Mouse (Mus musculus): Measurements from ENCODE around the gene Gng11. TPM values are rescaled to one million over a fixed set of nuclear protein-coding genes. Genes with fewer than 3 reads are reported as not detected.

Gng11 gene
- polyA plus RNA-seq (2012; ENCODE audit: insufficient read depth, insufficient read length, missing spikeins) = 2.1 and 3.6 TPM in 2 replicates

DNA sequence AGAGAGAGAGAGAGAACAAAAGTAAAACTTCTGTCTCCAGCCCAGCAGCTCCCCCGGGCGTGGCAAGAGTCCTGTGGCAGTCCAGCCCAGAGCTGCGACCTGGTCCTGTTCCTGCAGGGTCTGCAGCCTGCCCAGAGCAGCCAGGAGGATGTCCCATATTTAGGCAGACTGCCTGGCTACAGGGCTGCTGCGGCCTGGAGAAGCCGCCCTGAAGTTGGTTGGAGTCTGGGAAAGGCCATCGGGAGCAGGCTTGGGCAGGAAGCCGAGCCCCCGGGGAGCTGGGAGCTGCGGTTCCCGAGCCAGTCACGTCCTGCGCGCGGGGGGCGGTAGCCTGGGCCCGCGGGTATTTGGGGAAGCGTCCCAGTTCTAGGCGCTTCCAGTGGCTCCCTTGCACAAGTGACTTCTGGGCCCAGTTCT is at the start of gene Gng11:
Gng11 (plus strand) TSS at position 15 of the 417 bp plus-strand sequence.
- Histone ChIP-seq H3K4me1 (ENCODE audit: control insufficient read depth, insufficient read depth, low read length) (peaks cover 10% of the 10 kb centered on the region), H3K4me3 (ENCODE audit: insufficient read depth, low read length) (peak within 1 kb of the TSS; percentile 56), H3K27ac (ENCODE audit: insufficient read depth, low read depth, low read length) (no peak within 1 kb of the TSS)
- TF ChIP-seq CTCF (IDR thresholded peaks at IDR 0.05; ENCODE audit: low read depth, low read length) (no peak), POLR2A (IDR thresholded peaks at IDR 0.05; ENCODE audit: borderline replicate concordance, low read depth, low read length) (no peak)

DNA sequence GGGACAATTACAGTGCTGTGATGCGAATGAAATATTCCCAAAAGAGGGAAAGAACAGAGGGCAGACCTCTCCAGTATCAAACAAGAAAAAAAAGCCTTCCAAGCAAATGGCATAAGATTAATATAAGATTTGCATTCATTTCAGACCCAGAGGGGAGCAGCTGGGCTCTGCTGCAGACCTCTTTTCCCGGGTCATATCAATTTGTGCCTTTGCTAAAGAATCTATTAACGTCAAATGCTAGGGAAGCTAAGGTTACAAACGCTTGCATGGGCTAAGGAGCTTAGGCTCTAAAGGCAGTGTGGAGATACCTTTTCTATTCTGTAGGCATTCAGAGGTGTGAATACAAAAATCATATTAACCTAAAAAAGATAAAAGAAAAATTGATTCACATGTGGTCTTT is 48.7 kb upstream of the Gng11 start:
- Histone ChIP-seq H3K4me1 (ENCODE audit: control insufficient read depth, insufficient read depth, low read length) (no peaks in the 10 kb centered on the region), H3K27ac (ENCODE audit: insufficient read depth, low read depth, low read length) (no peak overlapping the region), H3K4me3 (ENCODE audit: insufficient read depth, low read length) (no peak overlapping the region)
- TF ChIP-seq CTCF (IDR thresholded peaks at IDR 0.05; ENCODE audit: low read depth, low read length) (no peak), POLR2A (IDR thresholded peaks at IDR 0.05; ENCODE audit: borderline replicate concordance, low read depth, low read length) (no peak)

DNA sequence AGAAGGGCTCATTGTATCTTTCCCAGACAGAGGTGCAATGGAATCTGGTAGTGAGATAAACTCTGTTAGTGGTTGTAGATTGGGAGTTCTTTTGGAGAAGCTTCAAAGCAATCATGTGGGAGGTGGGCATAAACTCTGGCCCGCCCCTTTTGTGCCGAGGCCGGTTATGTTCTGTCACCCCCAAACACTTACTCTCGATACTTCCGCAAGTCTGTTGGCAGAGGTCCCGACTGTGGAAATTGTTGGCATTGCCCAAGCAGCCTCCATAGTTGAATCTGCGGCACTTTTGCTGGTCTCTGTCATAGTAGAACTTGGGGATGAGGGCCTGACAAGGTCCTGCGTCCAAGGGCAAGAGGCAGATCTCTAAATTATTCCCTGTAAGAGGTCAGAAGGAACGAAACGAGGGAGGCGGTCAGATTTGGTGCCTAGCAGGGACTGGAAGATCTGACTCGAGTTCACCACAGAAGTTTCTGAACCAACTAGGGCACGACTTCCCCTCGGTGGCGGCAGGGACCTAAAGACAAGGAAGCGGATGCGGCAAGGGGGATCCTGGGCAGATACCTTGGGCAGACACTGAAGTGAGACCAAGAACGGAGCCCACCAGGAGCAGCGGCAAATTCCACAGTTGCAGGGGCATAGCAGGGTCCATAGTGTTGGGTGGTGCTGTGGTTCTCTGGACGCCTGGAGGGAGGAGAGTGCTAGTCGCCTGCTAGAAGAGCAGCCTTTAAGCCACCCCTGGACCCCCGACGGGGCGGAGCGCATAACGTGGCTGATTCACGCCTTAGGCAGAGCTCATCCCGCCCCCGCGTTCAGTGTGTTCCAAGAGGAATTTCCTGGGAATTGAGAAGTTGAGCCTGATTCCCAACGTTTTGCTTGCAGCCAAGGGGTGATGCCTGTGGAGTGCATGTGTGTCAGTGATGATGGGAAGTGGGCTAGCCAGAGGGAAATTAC is 35.8 kb upstream of the Gng11 start:
- Histone ChIP-seq H3K4me1 (ENCODE audit: control insufficient read depth, insufficient read depth, low read length) (no peaks in the 10 kb centered on the region), H3K4me3 (ENCODE audit: insufficient read depth, low read length) (no peak overlapping the region), H3K27ac (ENCODE audit: insufficient read depth, low read depth, low read length) (no peak overlapping the region)

DNA sequence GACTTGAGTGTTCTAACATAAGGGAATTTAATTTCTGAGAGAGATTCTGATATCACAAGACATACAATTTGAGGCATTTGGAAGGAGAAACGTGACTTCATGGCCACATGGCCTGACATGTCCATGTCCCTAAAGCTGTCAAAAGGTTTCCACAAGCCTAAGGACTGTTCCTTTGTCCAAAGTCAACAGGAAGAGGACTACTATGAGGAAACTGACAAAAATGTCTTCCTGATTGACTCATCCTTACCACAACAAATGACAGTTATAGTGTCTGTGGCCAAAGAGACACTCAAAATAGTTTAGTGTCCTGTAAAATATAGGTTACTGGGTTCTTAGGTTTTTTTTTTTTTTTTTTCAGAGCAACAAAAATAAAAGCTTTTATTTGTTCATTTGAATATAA is 30.0 kb upstream of the Gng11 start:
- H3K4me3 ChIP-seq (ENCODE audit: insufficient read depth, low read length) = no peak overlapping the region
- no peak for TF ChIP-seq CTCF (IDR thresholded peaks at IDR 0.05; ENCODE audit: low read depth, low read length)
- TF ChIP-seq POLR2A (IDR thresholded peaks at IDR 0.05; ENCODE audit: borderline replicate concordance, low read depth, low read length) = no peak
- H3K4me1 ChIP-seq (ENCODE audit: control insufficient read depth, insufficient read depth, low read length) = peaks cover 9% of the 10 kb centered on the region
- H3K27ac ChIP-seq (ENCODE audit: insufficient read depth, low read depth, low read length) = no peak overlapping the region

More for the DNA sequence above, 35.8 kb upstream of the Gng11 start:
- TF ChIP-seq POLR2A (IDR thresholded peaks at IDR 0.05; ENCODE audit: borderline replicate concordance, low read depth, low read length) = no peak
- TF ChIP-seq CTCF (IDR thresholded peaks at IDR 0.05; ENCODE audit: low read depth, low read length) = no peak

DNA sequence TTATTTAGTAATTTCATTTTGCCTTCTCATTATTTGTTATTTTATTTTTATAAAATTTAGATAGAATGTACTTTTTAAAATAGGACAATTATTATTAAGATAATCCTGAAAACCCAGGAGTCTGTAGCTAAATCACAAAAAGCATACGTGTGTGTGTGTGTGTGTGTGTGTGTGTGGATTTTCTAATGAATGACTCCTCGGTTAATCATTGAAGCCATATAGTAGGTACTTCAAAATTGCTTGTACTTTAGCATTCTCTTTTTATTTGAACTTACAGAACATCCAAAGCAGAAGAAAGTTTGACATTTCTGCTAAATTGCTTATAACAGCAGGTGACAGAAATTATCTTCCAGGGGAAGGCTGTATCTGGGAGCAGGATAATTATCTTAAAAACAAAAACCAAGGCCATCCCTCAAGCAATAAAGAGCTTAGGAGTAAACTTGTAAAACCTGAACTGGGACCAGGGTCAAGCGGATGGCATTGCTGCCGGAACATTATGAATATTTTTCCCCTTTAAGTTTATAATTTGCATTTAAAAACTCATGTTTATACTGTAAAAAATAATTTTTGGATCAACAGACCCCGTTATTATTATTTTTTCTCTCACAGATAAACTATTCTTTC is 20.9 kb upstream of the Gng11 start:
- Histone ChIP-seq H3K4me1 (ENCODE audit: control insufficient read depth, insufficient read depth, low read length) (no peaks in the 10 kb centered on the region), H3K4me3 (ENCODE audit: insufficient read depth, low read length) (no peak overlapping the region), H3K27ac (ENCODE audit: insufficient read depth, low read depth, low read length) (no peak overlapping the region)
- TF ChIP-seq POLR2A (IDR thresholded peaks at IDR 0.05; ENCODE audit: borderline replicate concordance, low read depth, low read length) = no peak
- TF ChIP-seq CTCF (IDR thresholded peaks at IDR 0.05; ENCODE audit: low read depth, low read length) = no peak

DNA sequence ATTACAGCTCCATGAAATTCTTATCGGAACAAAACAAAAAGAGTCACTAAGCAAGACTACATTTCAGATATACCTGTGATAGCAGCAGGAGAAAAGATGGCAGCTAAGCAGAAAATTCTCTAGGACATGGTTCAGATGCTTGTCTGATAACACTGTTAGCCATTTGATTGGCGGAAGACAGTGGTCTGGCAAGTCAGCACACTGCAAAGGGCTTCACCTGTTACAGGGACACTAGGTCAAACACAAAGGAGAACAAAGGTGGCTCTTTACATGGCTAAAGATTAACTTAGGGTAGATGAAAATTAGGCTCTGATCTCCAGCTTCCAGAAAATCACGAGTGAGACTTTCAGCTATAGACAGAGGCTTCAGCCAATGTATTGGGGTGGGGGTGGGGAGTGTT is 15.0 kb upstream of the Gng11 start, which contains the start of gene Tfpi2:
Tfpi2 (minus strand) TSS at position 170 of the 400 bp plus-strand sequence.
- TF ChIP-seq POLR2A (IDR thresholded peaks at IDR 0.05; ENCODE audit: borderline replicate concordance, low read depth, low read length) (no peak), CTCF (IDR thresholded peaks at IDR 0.05; ENCODE audit: low read depth, low read length) (no peak)
- Histone ChIP-seq H3K4me3 (ENCODE audit: insufficient read depth, low read length) (no peak within 1 kb of the TSS), H3K4me1 (ENCODE audit: control insufficient read depth, insufficient read depth, low read length) (no peaks in the 10 kb centered on the region), H3K27ac (ENCODE audit: insufficient read depth, low read depth, low read length) (no peak within 1 kb of the TSS)

DNA sequence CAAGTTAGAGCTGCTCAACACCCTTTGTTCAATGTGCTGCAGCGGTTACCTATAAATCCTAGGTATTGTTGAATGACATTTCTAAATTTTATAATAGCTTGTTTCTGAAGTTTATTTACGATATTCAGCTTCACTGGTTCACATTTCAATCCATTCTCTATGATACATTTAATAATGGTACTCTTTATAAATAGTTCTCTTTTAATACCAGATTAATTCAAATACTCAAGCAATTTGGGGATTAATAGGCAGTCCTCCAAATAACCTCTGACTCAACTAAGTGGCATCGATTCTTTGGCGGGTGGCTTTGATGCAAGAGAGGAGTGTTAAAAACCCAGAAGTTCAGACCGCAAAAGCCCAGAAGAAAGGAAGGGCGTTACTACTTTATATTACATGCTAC is 10.2 kb upstream of the Gng11 start, which contains the start of gene Gngt1:
Gngt1 (plus strand) TSS at position 301 of the 400 bp plus-strand sequence.
- TF ChIP-seq CTCF (IDR thresholded peaks at IDR 0.05; ENCODE audit: low read depth, low read length) (no peak), POLR2A (IDR thresholded peaks at IDR 0.05; ENCODE audit: borderline replicate concordance, low read depth, low read length) (no peak)
- no peak within 1 kb of the TSS for H3K27ac ChIP-seq (ENCODE audit: insufficient read depth, low read depth, low read length)
- H3K4me3 ChIP-seq (ENCODE audit: insufficient read depth, low read length) = no peak within 1 kb of the TSS
- no peaks in the 10 kb centered on the region for H3K4me1 ChIP-seq (ENCODE audit: control insufficient read depth, insufficient read depth, low read length)

DNA sequence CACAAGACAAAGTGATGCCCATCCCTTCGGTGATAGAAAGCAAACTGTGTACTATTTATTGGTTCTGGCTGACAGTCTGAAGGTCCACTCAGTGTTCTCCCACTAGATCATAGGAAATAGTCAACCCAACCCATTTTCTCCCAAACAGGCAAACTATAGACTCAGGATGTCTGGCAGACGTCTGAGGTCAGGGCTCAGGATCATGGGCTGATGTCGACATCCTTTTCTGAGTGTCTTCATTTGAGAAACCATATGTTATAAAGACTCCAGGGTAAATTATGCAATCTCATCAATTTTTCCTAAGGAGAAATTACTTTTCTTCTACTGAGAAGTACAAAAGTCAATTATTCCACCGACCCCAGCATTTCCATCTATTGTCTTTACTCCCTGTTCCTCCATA is 5.6 kb upstream of the Gng11 start:
- no peak overlapping the region for H3K4me3 ChIP-seq (ENCODE audit: insufficient read depth, low read length)
- TF ChIP-seq CTCF (IDR thresholded peaks at IDR 0.05; ENCODE audit: low read depth, low read length) = no peak
- no peak overlapping the region for H3K27ac ChIP-seq (ENCODE audit: insufficient read depth, low read depth, low read length)
- peaks cover 4% of the 10 kb centered on the region for H3K4me1 ChIP-seq (ENCODE audit: control insufficient read depth, insufficient read depth, low read length)

DNA sequence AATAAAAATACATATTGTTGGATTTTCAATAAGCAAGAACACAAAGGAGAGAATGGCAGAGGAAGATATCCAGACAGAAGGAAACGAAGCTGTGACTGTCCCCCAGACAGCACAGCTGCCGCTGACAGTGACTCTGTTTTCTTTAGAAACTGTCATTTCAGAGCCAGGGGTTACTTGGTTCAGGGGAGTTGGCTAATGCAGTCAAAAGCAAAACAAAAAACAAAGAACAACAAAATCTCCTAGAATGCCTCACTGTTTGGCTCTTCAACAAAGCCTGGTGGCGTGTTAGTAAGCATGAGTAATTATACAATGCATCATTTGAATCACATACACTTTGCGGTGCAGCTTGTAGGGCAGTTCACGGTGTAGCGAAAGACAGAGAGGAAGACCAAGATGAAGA is 4.4 kb upstream of the Gng11 start:
- peaks cover 9% of the 10 kb centered on the region for H3K4me1 ChIP-seq (ENCODE audit: control insufficient read depth, insufficient read depth, low read length)
- H3K4me3 ChIP-seq (ENCODE audit: insufficient read depth, low read length) = no peak overlapping the region
- H3K27ac ChIP-seq (ENCODE audit: insufficient read depth, low read depth, low read length) = no peak overlapping the region
- TF ChIP-seq POLR2A (IDR thresholded peaks at IDR 0.05; ENCODE audit: borderline replicate concordance, low read depth, low read length) (no peak), CTCF (IDR thresholded peaks at IDR 0.05; ENCODE audit: low read depth, low read length) (no peak)

DNA sequence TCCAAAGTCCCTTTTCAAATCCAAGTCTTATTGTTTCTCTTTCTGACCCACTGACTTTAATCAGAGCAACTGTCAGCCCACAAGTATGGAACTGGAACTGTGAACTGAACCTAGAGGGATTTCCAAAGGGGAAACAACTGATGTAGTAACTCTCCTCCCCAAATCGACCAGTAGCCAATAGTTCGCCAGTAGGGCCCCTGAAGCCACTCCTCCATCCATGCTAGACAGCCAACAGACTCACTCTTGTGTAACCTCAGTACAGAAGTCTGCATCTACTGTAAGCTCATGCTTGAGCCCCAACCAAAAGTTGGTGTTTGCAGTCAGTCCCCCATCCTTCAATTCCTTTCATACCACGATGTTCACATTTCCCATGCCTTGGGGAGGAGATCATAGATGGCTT is 3.0 kb upstream of the Gng11 start:
- no peak overlapping the region for H3K27ac ChIP-seq (ENCODE audit: insufficient read depth, low read depth, low read length)
- no peak overlapping the region for H3K4me3 ChIP-seq (ENCODE audit: insufficient read depth, low read length)
- TF ChIP-seq POLR2A (IDR thresholded peaks at IDR 0.05; ENCODE audit: borderline replicate concordance, low read depth, low read length) = no peak
- no peak for TF ChIP-seq CTCF (IDR thresholded peaks at IDR 0.05; ENCODE audit: low read depth, low read length)
- peaks cover 10% of the 10 kb centered on the region for H3K4me1 ChIP-seq (ENCODE audit: control insufficient read depth, insufficient read depth, low read length)

All from bone marrow macrophage, adult 2 months (primary cell).